Mouse (Mus musculus) mammary gland, adult 2 months (tissue): Measurements from ENCODE around the gene Colgalt1. TPM values are rescaled to one million over a fixed set of nuclear protein-coding genes. Genes with fewer than 3 reads are reported as not detected.

Experiments used
- polyA plus RNA-seq: library from polyadenylated mRNA; depleted of rRNA; stranded (reverse); fragments of >200 nt; gene quantifications from 2 replicates; pipeline ENCODE4 v1.2.3, GENCODE M21; 2012; ENCODE audit warnings: low replicate concordance; rRNA removed

The Colgalt1 gene
- 159 and 238 TPM in 2 replicates for polyA plus RNA-seq

GRCm38 (mm10) chr8:71610822-71611651, at the start of gene Colgalt1:
Colgalt1 (plus strand) TSS chr8:71610998.

DNA sequence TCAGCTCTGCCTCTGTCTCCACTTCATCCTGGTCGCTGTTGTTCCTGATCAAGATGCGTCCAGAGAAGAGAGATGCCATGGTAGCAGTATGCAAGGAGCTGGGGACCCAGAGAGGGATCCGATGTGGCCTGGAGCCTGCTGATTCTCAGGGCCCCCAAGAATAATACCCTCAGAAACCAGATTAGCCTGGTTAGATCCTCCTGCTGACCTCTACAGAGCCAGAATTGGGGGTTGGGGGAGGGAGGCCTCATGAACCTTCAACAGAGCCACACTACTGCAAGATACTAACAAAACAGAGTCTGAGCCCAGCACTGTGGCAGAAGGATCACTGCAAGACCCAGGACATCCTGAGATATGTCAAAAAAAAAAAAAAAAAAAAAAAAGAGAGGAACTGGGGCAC, 44.3 kb upstream of the Colgalt1 start, which contains the start of gene Nxnl1:
Nxnl1 (minus strand) TSS at position 101 of the 400 bp plus-strand sequence.

GRCm38 (mm10) chr8:71568387-71568937, 42.3 kb upstream of the Colgalt1 start, which contains the start of gene Slc27a1:
Slc27a1 (plus strand) TSS chr8:71568882.

GRCm38 (mm10) chr8:71591471-71592373, 19.1 kb upstream of the Colgalt1 start, which contains the start of gene Pgls:
Pgls (plus strand) TSS chr8:71592176.

DNA sequence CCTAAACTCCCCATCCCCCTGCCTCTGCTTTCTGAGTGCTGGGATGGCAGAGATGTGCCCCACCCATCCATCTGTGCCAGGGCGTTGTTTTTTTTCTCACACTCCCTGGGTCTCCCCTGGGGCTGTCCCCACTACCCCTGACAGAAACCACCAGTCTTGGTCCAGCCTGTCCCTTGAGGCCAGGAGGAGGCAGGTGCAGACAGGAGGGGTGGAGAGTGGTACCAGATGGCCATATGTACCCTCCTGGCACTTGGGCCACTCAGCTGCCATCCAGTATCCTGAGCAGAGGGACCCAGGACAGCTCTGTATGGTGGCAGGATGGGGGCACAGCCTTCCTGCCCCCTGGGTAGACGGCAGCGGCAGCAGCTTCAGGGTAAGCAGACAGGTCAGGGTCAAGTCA, 13.3 kb upstream of the Colgalt1 start, which contains the start of gene Fam129c:
Fam129c (plus strand) TSS at position 198 of the 400 bp plus-strand sequence.

DNA sequence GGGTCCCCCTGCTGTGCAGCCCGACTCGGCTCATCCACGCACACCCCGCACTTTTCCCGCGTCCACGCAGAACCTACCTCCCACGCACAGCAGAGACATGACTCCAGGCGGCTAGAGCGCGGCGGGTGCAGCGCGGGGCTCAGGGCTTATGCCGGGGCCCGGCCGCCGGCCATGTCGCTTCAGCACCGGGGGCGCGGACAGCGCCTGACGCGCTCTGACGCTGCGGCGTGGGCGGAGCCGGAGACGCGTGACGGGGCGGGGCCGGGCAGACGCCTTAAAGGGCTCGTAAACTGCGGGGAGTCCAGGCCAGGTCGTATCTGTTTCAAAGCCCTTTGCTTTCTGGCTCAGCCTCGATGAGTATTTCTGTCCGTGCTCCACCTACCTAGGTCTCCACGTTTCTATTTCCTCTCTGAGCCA, 60.8 kb downstream of the Colgalt1 start, which contains the start of gene Unc13a:
Unc13a (minus strand) TSS at position 209 of the 417 bp plus-strand sequence.

Other genes with a start within 250 kb of the Colgalt1 start
- gene Use1, start 244.2 kb upstream of the Colgalt1 start, polyA plus RNA-seq = 109 and 116 TPM in 2 replicates
- 13.0 and 27.0 TPM in 2 replicates for gene Ocel1, start 239.7 kb upstream of the Colgalt1 start, polyA plus RNA-seq
- gene Nr2f6, start 229.0 kb upstream of the Colgalt1 start, polyA plus RNA-seq = 95.9 and 259 TPM in 2 replicates
- gene Ushbp1, start 215.2 kb upstream of the Colgalt1 start, polyA plus RNA-seq = 70.7 and 71.1 TPM in 2 replicates
- 123 and 158 TPM in 2 replicates for gene Babam1, start 214.1 kb upstream of the Colgalt1 start, polyA plus RNA-seq
- gene Ankle1, start 205.0 kb upstream of the Colgalt1 start, polyA plus RNA-seq = 1.8 and 3.0 TPM in 2 replicates
- gene Abhd8, start 147.3 kb upstream of the Colgalt1 start, polyA plus RNA-seq = 39.7 and 88.0 TPM in 2 replicates
- gene Mrpl34, start 146.0 kb upstream of the Colgalt1 start, polyA plus RNA-seq = 109 and 185 TPM in 2 replicates
- gene Dda1, start 141.8 kb upstream of the Colgalt1 start, polyA plus RNA-seq = 103 and 108 TPM in 2 replicates
- gene Ano8, start 125.0 kb upstream of the Colgalt1 start, polyA plus RNA-seq = 20.8 and 48.1 TPM in 2 replicates
- gene Gtpbp3, start 122.9 kb upstream of the Colgalt1 start, polyA plus RNA-seq = 27.0 and 51.9 TPM in 2 replicates
- 191 and 472 TPM in 2 replicates for gene Plvap, start 99.2 kb upstream of the Colgalt1 start, polyA plus RNA-seq
- gene Ccdc194, start 85.3 kb upstream of the Colgalt1 start, polyA plus RNA-seq = 0.23 TPM in 1 of 2 replicates, not detected in the other
- gene Bst2, start 73.5 kb upstream of the Colgalt1 start, polyA plus RNA-seq = 243 and 517 TPM in 2 replicates
- gene Mvb12a, start 68.1 kb upstream of the Colgalt1 start, polyA plus RNA-seq = 101 and 186 TPM in 2 replicates
- gene Tmem221, start 52.1 kb upstream of the Colgalt1 start, polyA plus RNA-seq = 3.2 and 6.8 TPM in 2 replicates
- gene Nxnl1, start 44.4 kb upstream of the Colgalt1 start, polyA plus RNA-seq = 0.63 and 0.92 TPM in 2 replicates
- gene Slc27a1, start 42.1 kb upstream of the Colgalt1 start, polyA plus RNA-seq = 854 and 1,064 TPM in 2 replicates
- gene Pgls, start 18.8 kb upstream of the Colgalt1 start, polyA plus RNA-seq = 137 and 341 TPM in 2 replicates
- 7.2 and 22.1 TPM in 2 replicates for gene Fam129c, start 13.3 kb upstream of the Colgalt1 start, polyA plus RNA-seq
- gene Unc13a, start 60.8 kb downstream of the Colgalt1 start, polyA plus RNA-seq = 1.2 and 1.5 TPM in 2 replicates
- gene Jak3, start 65.3 kb downstream of the Colgalt1 start, polyA plus RNA-seq = 54.2 and 110 TPM in 2 replicates
- gene Insl3, start 78.2 kb downstream of the Colgalt1 start, polyA plus RNA-seq = 45.3 and 91.7 TPM in 2 replicates
- gene B3gnt3, start 90.8 kb downstream of the Colgalt1 start, polyA plus RNA-seq = 18.6 and 33.3 TPM in 2 replicates
- 57.5 and 167 TPM in 2 replicates for gene Fcho1, start 114.7 kb downstream of the Colgalt1 start, polyA plus RNA-seq